Comparison of ENCODE assay signal across 28 mouse cellular contexts in the genomic region with DNA sequence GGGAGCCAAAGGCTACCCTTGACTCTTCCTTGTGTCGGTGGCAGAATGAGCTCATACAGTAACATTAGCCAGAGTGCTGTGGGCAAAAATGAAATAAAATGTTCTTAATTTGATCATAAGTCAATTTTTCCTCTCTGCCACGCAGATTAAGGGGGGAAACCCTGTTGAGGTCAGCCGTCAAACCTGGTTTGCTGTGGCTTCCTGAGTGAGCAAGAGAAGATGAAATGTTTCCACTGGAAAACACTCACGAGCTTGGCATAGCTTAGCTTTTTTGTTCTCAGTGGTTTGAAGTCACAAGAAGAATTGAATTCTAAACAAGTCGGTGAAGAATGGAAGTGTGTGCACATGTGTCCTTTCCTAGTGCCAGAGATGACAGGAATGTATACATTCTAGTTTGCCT. TPM values are rescaled to one million over a fixed set of nuclear protein-coding genes. Genes with fewer than 3 reads are reported as not detected.
DNase-seq lines count a peak whose midpoint lies in the region; ATAC-seq and TF ChIP-seq lines count a peak whose summit lies in the region.
"Had no signal": no experiment of that assay in that cellular context is flagged by ENCODE, and none has a peak within 500 bp of the region (broad histone marks: within the 10 kb centered on the region; RNA-seq: fewer than 3 reads in every experiment).

No protein-coding gene starts in this region.

- ATAC-seq in midbrain, embryonic 11.5 days (ENCODE audit: low FRiP score): no peak
- ATAC-seq: forebrain, embryonic 13.5 days; forebrain, postnatal 0 days; intestine, embryonic 16.5 days had no signal

- H3K79me2 ChIP-seq in CH12.LX (replicated peaks; ENCODE audit: control insufficient read depth, extremely low read depth, insufficient read depth, poor library complexity, severe bottlenecking): no peaks in the 10 kb centered on the region

- H3K9me3 ChIP-seq in CH12.LX (replicated peaks; ENCODE audit: low read length): no peaks in the 10 kb centered on the region
- H3K9me3 ChIP-seq in midbrain, embryonic 11.5 days (ENCODE audit: control insufficient read depth, low read length): no peaks in the 10 kb centered on the region
- H3K9me3 ChIP-seq: embryonic facial prominence, embryonic 13.5 days; forebrain, embryonic 13.5 days; heart, embryonic 12.5 days; hindbrain, embryonic 15.5 days had no signal

- dilution Hi-C loops in CH12.LX (cut with MboI; ENCODE audit: extremely low pct_ligation_motif_present, extremely low pct_unique_long_range_greater_than_20kb, low sequenced_read_pairs): no loop called here

- H3K4me3 ChIP-seq in CH12.LX (replicated peaks in 1 of 3; ENCODE audit: low read depth in 2 of 3, low read length in 2 of 3, poor library complexity in 1 of 3): no peak overlapping the region
- no peak overlapping the region for H3K4me3 ChIP-seq in midbrain, embryonic 11.5 days (ENCODE audit: low read depth, low read length)
- H3K4me3 ChIP-seq: embryonic facial prominence, embryonic 13.5 days; forebrain, embryonic 13.5 days; heart, embryonic 12.5 days; hindbrain, embryonic 15.5 days had no signal

- WGBS in midbrain, embryonic 11.5 days: 81% methylated on average over 5 of the region's 5 CpGs

- TF ChIP-seq EP300 in CH12.LX (IDR thresholded peaks at IDR 0.05; ENCODE audit: low read length): peak; percentile 85

- intact Hi-C loops in left cerebral cortex, postnatal 14 days (cut with DNase I): no loop called here

- peaks cover 4 to 20% of the 10 kb centered on the region in 2 experiments; a peak in 3 of 4 replicates for H3K4me1 ChIP-seq in CH12.LX (ENCODE audit: control insufficient read depth in 1 of 2, insufficient read depth in 2 of 2)
- no peaks in the 10 kb centered on the region for H3K4me1 ChIP-seq in midbrain, embryonic 11.5 days (ENCODE audit: control insufficient read depth, insufficient read depth, low read length)
- H3K4me1 ChIP-seq: forebrain, embryonic 13.5 days; heart, embryonic 12.5 days; hindbrain, embryonic 15.5 days had no signal

- no peak for TF ChIP-seq POLR2A in CH12.LX (IDR thresholded peaks at IDR 0.05; ENCODE audit: low read depth, low read length)

- DNase-seq in heart, adult 11 months: peak; percentile 52
- no peak for DNase-seq in heart, postnatal 4 days
- DNase-seq in CD4-positive helper T cell, adult 2 months (ENCODE audit: low read depth, low spot score): peak; percentile 61
- DNase-seq in CH12.LX (ENCODE audit: extremely low read depth): peak; percentile 55
- DNase-seq in induced T-regulatory cell, adult 2 months (ENCODE audit: low read depth): peak; percentile 62
- DNase-seq in midbrain, embryonic 11.5 days (ENCODE audit: low spot score, missing footprints): no peak
- no peak for DNase-seq in left cerebral cortex, postnatal 14 days (ENCODE audit: low spot score in 2 of 2)
- DNase-seq in thymus, adult 18-20 months: no peak
- DNase-seq: adrenal gland, postnatal 10 days; cerebellum, adult 11 months; cerebellum, adult 8-10 months; cerebellum, postnatal 14 days; forebrain, postnatal 0 days; gastrocnemius, postnatal 14 days had no signal

- H3K27ac ChIP-seq in CH12.LX (ENCODE audit: insufficient read depth, low read depth): no peak overlapping the region
- H3K27ac ChIP-seq in midbrain, embryonic 11.5 days (ENCODE audit: low read depth, low read length): no peak overlapping the region
- H3K27ac ChIP-seq: embryonic facial prominence, embryonic 13.5 days; forebrain, embryonic 13.5 days; hindbrain, embryonic 15.5 days had no signal

- H3K9ac ChIP-seq in CH12.LX (ENCODE audit: insufficient read depth, low read depth): no peak overlapping the region
- H3K9ac ChIP-seq in midbrain, embryonic 11.5 days (ENCODE audit: low read length): no peak overlapping the region
- H3K9ac ChIP-seq: embryonic facial prominence, embryonic 13.5 days; forebrain, embryonic 13.5 days; forebrain, postnatal 0 days; heart, embryonic 12.5 days; hindbrain, embryonic 15.5 days had no signal

- H3K4me2 ChIP-seq in CH12.LX (ENCODE audit: insufficient read depth, low read depth, poor library complexity, severe bottlenecking): peak overlapping the region; percentile 42; the same call in 1 of the 2 replicates
- no peak overlapping the region for H3K4me2 ChIP-seq in midbrain, embryonic 11.5 days
- H3K4me2 ChIP-seq: embryonic facial prominence, embryonic 13.5 days; forebrain, embryonic 13.5 days; heart, embryonic 12.5 days; hindbrain, embryonic 15.5 days had no signal

- in situ Hi-C loops in CH12.LX (cut with MboI; ENCODE audit: low pct_ligation_motif_present, low pct_unique_long_range_greater_than_20kb, low sequenced_read_pairs): no loop called here

- H3K27me3 ChIP-seq in CH12.LX (replicated peaks): no peaks in the 10 kb centered on the region
- H3K27me3 ChIP-seq in midbrain, embryonic 11.5 days (ENCODE audit: control insufficient read depth, insufficient read depth, low read length): no peaks in the 10 kb centered on the region
- H3K27me3 ChIP-seq: embryonic facial prominence, embryonic 13.5 days; forebrain, embryonic 13.5 days; heart, embryonic 12.5 days; hindbrain, embryonic 15.5 days had no signal

- TF ChIP-seq CTCF in CH12.LX (conservative IDR thresholded peaks at IDR 0.05 in 1 of 2, IDR thresholded peaks at IDR 0.05 in 1 of 2; ENCODE audit: low read depth in 2 of 2, low read length in 2 of 2): no peak

- TF ChIP-seq RAD21 in CH12.LX (IDR thresholded peaks at IDR 0.05; ENCODE audit: low read depth, low read length): no peak

- no peaks in the 10 kb centered on the region for H3K36me3 ChIP-seq in CH12.LX (replicated peaks in 1 of 2; ENCODE audit: control insufficient read depth in 1 of 2, insufficient read depth in 1 of 2, low read length in 1 of 2)
- no peaks in the 10 kb centered on the region for H3K36me3 ChIP-seq in midbrain, embryonic 11.5 days (ENCODE audit: control insufficient read depth, insufficient read depth, low read length)
- H3K36me3 ChIP-seq: embryonic facial prominence, embryonic 13.5 days; heart, embryonic 12.5 days; hindbrain, embryonic 15.5 days had no signal

TF ChIP-seq in CH12.LX, 34 proteins besides CTCF, POLR2A, EP300 and RAD21:
- TF ChIP-seq IRF4 (IDR thresholded peaks at IDR 0.05; ENCODE audit: low read depth, low read length) (no peak), JUND (conservative IDR thresholded peaks at IDR 0.05; ENCODE audit: low read depth, low read length) (peak; percentile 45; the same call in 1 of the 2 replicates), NRF1 (IDR thresholded peaks at IDR 0.05; ENCODE audit: low read depth, low read length) (no peak), USF2 (conservative IDR thresholded peaks at IDR 0.05; ENCODE audit: low read depth, low read length) (no peak), ZC3H11A (IDR thresholded peaks at IDR 0.05; ENCODE audit: low read depth, low read length) (no peak), ETS1 (conservative IDR thresholded peaks at IDR 0.05; ENCODE audit: low read depth, low read length) (peak; percentile 84), ZNF384 (IDR thresholded peaks at IDR 0.05; ENCODE audit: low read depth, low read length) (no peak), MAZ (IDR thresholded peaks at IDR 0.05; ENCODE audit: low read depth, low read length) (no peak), SMC3 (IDR thresholded peaks at IDR 0.05; ENCODE audit: low read depth, low read length) (no peak), RCOR1 (conservative IDR thresholded peaks at IDR 0.05; ENCODE audit: low read depth, low read length) (no peak), JUN (IDR thresholded peaks at IDR 0.05; ENCODE audit: insufficient read depth, low read depth, low read length) (no peak; the same call in 1 of the 2 replicates), POLR2AphosphoS2 (IDR thresholded peaks at IDR 0.05; ENCODE audit: low read depth, low read length) (no peak), GABPA (IDR thresholded peaks at IDR 0.05; ENCODE audit: insufficient replicate concordance, low read depth, low read length) (no peak), TBP (conservative IDR thresholded peaks at IDR 0.05; ENCODE audit: low read depth, low read length) (no peak), KAT2A (IDR thresholded peaks at IDR 0.05; ENCODE audit: insufficient replicate concordance, low read length) (no peak), MEF2A (IDR thresholded peaks at IDR 0.05; ENCODE audit: borderline replicate concordance, low read depth, low read length) (0 out of 2 replicates have a peak, but pooled peaks have one; percentile 46), USF1 (IDR thresholded peaks at IDR 0.05; ENCODE audit: low read depth, low read length) (no peak), NELFE (IDR thresholded peaks at IDR 0.05; ENCODE audit: low read depth, low read length) (no peak), TCF12 (IDR thresholded peaks at IDR 0.05; ENCODE audit: low read depth, low read length) (0 out of 2 replicates have a peak, but pooled peaks have one; percentile 16), PAX5 (IDR thresholded peaks at IDR 0.05; ENCODE audit: low read length) (no peak), SIN3A (IDR thresholded peaks at IDR 0.05; ENCODE audit: low read length) (no peak), MAFK (IDR thresholded peaks at IDR 0.05; ENCODE audit: insufficient replicate concordance, low read length) (no peak), ZMIZ1 (IDR thresholded peaks at IDR 0.05; ENCODE audit: low read depth, low read length) (no peak), ELF1 (IDR thresholded peaks at IDR 0.05; ENCODE audit: low read depth, low read length) (no peak), ZKSCAN1 (IDR thresholded peaks at IDR 0.05; ENCODE audit: borderline replicate concordance, low read depth, low read length) (no peak), E2F4 (IDR thresholded peaks at IDR 0.05; ENCODE audit: insufficient replicate concordance, low read depth, low read length) (no peak), MXI1 (IDR thresholded peaks at IDR 0.05; ENCODE audit: low read depth, low read length) (no peak), BHLHE40 (IDR thresholded peaks at IDR 0.05; ENCODE audit: low read depth, low read length) (peak; percentile 78), HCFC1 (IDR thresholded peaks at IDR 0.05; ENCODE audit: low read depth, low read length) (no peak), MYC (IDR thresholded peaks at IDR 0.05; ENCODE audit: low read depth, low read length) (no peak), MAX (IDR thresholded peaks at IDR 0.05; ENCODE audit: low read length) (no peak), UBTF (IDR thresholded peaks at IDR 0.05; ENCODE audit: low read depth, low read length) (no peak), CHD2 (IDR thresholded peaks at IDR 0.05; ENCODE audit: low read length) (no peak), CHD1 (IDR thresholded peaks at IDR 0.05; ENCODE audit: low read depth, low read length) (no peak)

RNA-seq across cellular contexts. Expression of gene 1700020N01Rik, which starts 57.3 kb away (rescaled TPM):
- total RNA-seq in heart, postnatal 4 days (2021): not detected
- not detected in 2 replicates for total RNA-seq in CH12.LX (2012; rRNA removed)
- not detected in 2 replicates for total RNA-seq in CH12.LX (2014; rRNA removed)
- polyA plus RNA-seq in CH12.LX (2012; ENCODE audit: insufficient read length, low read depth): not detected in 2 replicates
- not detected in 2 replicates for polyA plus RNA-seq in midbrain, embryonic 11.5 days (2014; fragmentation: Nextera tagmentation; extraction: Ambion mirVana)
- total RNA-seq in left cerebral cortex, postnatal 14 days (2021): not detected
- total RNA-seq: adrenal gland, postnatal 10 days; forebrain, postnatal 0 days; gastrocnemius, adult 18-20 months; gastrocnemius, postnatal 14 days; heart, adult 8-10 months; heart, postnatal 25 days; MEL had no signal
- polyA plus RNA-seq: brain, embryonic 14.5 days; C2C12; cortical plate, adult 2 months; embryonic facial prominence, embryonic 13.5 days; forebrain, embryonic 13.5 days; forebrain, postnatal 0 days; gonadal fat pad, adult 2 months; hindbrain, embryonic 11.5 days; hindbrain, embryonic 15.5 days; intestine, embryonic 16.5 days had no signal

Comparison
In these comparisons a context has a peak if more than half of its experiments do, and no peak if none do; other contexts are left out.
1. DNase-seq: peak in heart, adult 11 months (single experiment), CD4-positive helper T cell, adult 2 months (single experiment), CH12.LX (single experiment) and induced T-regulatory cell, adult 2 months (single experiment); none in heart, postnatal 4 days (single experiment), midbrain, embryonic 11.5 days (single experiment), left cerebral cortex, postnatal 14 days (0 of 2) and thymus, adult 18-20 months (0 of 2).